Mouse (Mus musculus): ENCODE results near the gene Efcab11.

DNA sequence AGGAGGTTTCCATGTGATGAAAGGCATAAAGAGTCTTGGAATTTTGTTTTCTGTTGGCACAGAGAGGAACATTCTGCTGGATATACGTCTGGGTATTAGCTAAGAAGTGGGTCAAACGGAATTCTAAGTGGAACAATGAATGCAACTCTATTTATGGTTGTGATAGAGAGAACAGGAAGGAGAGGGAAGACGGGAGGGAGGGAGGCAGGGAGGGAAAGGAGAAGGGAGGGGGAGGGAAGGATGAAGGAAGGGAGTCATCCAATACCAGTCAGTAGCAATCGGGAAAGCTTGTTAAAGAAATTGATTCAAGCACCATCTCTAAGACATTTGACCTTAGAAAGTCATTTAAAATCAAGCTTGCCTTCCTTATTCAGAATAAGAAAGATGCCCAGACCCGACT is 172.0 kb downstream of the Efcab11 start:
- TF ChIP-seq POLR2A (IDR thresholded peaks at IDR 0.05; ENCODE audit: control insufficient read depth in 1 of 2, insufficient read depth in 1 of 2, low read depth in 1 of 2, low read length in 2 of 2, poor library complexity in 1 of 2) (no peak), CTCF (IDR thresholded peaks at IDR 0.05 in 2 of 3, conservative IDR thresholded peaks at IDR 0.05 in 1 of 3; ENCODE audit: control insufficient read depth in 1 of 3, insufficient read depth in 1 of 3, low read depth in 2 of 3, low read length in 3 of 3, poor library complexity in 1 of 3, severe bottlenecking in 1 of 3) (no peak), RAD21 (IDR thresholded peaks at IDR 0.05; ENCODE audit: low read depth, low read length) (no peak), CHD2 (IDR thresholded peaks at IDR 0.05; ENCODE audit: low read length) (no peak), MAFK (IDR thresholded peaks at IDR 0.05; ENCODE audit: borderline replicate concordance, low read depth, low read length) (no peak), EP300 (IDR thresholded peaks at IDR 0.05; ENCODE audit: low read depth in 1 of 2, low read length in 2 of 2) (no peak), USF1 (IDR thresholded peaks at IDR 0.05; ENCODE audit: low read depth, low read length) (no peak), MAZ (IDR thresholded peaks at IDR 0.05; ENCODE audit: low read depth, low read length) (no peak), CHD1 (IDR thresholded peaks at IDR 0.05; ENCODE audit: low read depth, low read length) (no peak)
